Mouse (Mus musculus) liver, adult (tissue): Measurements from ENCODE around the gene Grip1.
A peak's percentile ranks its signal among the peaks of the same experiment; 100 is the strongest.

ENCODE experiments used
- GATA4 ChIP-seq: IDR thresholded peaks from 2 replicates; pipeline ENCODE4 v1.6.1; 2014; ENCODE audit warnings: mild to moderate bottlenecking, low read length; ENCODE audit not compliant: insufficient replicate concordance

Grip1 gene

DNA sequence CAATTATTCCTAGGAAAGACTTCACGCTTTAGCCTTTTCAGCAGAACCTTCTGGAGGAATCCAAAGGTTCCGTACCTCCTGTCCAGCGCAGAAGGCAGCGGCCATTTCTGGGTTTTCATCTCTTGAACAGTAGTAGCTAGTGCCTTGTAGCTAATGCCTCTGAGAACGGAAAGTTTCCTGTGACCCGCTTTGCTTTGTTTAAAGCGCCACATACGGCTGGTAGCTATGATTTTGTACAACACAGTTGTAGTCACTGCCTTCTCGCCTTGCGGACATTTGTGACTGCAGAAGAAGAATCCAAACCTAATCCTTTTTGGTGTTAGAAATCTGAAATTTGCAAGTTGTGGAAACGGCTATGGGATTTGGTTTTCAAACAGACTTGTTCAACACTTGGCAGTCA lies 68.1 kb downstream of the Grip1 start:
- no peak for TF ChIP-seq GATA4

DNA sequence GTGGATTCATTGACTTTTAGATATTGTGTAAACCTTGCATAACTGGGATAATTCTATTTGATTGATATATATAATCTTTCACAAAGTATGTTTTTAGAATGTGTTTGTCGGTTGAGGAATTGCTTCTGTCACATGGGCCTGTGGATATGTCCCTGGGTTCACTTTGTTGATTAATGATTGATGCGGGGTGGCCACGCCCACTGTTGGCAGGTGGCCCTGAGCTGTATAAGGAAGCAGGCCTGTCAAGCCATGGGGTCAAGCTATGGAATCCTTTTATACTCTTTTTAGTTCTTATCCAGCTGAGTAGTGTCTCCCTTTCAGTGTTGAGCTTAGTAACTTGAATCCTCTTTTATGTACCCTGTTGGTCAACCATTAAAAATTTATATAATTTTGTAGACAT lies 72.1 kb downstream of the Grip1 start:
- TF ChIP-seq GATA4 = no peak

DNA sequence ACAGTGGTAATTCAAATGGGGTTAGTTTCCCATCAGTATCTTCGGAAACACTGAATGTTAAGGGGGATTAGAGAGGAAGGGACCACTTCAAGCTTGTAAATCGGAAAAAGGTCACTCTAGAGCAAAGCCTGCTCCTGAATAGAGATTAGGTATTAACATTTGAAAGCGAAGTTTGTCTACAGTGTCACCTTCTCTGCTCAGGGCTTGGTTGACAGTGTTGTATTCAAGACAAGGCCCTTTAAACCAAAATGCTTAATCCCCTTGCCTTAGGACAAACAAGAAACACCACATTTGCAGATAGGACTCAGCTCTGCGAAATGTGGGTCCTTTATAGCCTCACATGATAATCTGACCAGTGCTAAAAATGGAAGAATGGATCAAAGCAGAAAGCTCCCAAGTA lies 81.2 kb downstream of the Grip1 start:
- no peak for TF ChIP-seq GATA4

DNA sequence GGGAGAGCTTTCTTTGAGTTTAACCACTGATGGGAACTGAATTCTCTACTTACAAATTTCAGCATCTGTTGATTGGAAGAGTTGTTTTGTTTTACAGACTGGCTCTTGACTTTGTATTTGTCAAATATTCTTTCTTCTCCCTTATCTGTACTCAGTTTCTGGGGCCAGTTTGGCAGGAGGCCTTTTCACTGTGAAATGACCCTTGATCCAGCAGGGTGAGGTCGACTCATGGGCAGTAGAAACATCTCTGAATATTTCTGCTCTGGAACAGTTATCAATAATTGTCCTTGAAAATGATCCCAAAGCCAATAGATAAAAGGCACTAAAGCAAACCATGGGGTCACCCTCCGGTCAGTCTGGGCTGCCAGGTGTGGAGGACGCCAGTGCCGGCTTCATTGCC lies 88.0 kb downstream of the Grip1 start:
- TF ChIP-seq GATA4 = peak; percentile 69; the same call in 1 of the 2 replicates

DNA sequence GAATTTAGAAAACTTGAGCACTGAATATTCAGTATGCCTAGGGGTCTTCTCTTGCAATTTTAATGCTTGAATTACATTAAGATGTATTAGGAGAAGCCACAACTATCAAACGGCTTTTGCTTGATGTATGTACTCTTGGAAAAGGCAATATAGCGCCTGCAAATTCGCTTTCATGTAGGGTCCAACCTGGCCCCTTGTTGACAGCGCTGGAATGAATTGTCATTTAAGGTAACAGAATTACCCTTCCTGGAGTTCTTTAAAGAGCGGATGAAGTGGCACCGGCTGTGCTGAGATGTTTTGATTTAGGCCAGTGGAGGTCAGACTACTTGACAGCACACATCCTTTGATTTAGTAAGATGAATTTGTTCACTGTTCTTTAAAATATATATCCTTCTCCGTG lies 90.1 kb downstream of the Grip1 start:
- TF ChIP-seq GATA4 = no peak

DNA sequence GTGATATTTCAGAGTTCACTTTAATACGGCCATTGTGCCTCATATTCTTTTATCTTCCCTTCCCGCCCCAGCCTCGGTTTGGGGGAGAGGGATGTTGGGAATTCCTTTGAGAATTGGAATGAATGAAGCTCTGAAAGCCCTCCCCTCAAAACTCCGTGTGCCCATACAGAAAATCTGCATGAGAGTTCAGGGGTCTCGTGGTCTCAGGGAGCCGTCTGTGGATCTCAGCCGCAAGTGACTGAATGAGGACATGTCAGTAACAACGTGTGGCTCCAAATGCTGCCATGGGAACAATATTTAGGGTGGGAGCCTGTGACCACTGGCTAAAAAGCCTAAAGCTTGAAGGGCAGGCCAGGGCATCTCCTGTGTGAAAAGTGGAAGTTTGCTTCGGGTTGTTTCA lies 91.1 kb downstream of the Grip1 start:
- TF ChIP-seq GATA4 = no peak

DNA sequence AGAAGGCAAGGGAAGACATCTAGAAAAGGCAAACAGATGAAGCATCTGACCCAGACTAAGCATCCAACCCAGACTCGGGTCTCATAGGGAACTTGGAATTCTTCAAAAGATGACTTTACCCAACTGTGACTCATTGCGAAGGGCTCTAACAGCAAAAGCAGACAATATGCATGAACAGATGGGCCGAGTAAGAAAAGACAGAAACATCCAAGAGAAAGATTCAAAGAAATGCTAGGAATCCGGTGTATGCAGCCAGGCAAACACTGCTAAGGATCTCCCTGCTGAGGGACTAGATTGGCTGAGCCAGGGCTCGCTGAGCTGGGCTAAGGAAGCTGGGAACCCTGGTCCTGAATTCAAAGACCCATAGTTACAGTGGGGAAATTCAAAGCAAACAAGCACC lies 94.2 kb downstream of the Grip1 start:
- no peak for TF ChIP-seq GATA4

DNA sequence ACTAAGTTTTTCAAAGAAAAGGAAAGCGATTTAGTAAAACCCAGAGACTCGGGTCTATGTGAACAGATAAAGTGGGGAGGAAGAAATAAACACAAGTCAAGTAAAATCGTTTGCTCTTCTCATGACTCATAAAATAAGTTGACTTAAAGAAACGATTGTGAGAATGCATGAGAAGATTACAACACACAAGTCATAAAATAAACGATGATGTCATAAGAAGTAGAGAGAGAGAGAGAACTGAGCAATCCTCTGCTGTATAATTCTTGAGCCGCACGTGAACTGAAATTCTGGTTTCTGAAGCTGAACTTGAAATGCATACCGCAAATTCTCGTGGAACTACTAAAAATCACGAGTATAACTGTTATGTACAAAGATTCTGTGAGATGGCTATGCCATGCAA lies 95.1 kb downstream of the Grip1 start:
- TF ChIP-seq GATA4 = no peak

DNA sequence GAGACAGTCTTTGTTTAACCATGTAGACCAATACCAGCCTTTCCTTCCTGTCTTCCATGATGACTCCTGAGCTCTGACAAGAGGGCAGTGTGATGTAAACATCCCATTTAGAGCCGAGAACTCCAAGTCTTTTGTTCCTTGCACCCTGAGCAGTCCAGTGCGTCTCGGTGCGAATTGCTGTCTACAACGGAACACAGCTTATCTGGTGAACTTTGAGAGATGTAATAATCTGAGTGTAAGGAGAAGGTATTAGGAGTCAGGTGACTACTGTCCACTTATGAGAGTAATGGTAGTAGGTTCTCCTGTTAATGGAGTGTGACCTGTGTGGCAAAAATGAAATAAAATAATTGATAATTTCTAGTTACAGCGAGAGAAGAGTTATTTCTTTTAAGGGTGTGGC lies 97.0 kb downstream of the Grip1 start:
- TF ChIP-seq GATA4 = no peak

DNA sequence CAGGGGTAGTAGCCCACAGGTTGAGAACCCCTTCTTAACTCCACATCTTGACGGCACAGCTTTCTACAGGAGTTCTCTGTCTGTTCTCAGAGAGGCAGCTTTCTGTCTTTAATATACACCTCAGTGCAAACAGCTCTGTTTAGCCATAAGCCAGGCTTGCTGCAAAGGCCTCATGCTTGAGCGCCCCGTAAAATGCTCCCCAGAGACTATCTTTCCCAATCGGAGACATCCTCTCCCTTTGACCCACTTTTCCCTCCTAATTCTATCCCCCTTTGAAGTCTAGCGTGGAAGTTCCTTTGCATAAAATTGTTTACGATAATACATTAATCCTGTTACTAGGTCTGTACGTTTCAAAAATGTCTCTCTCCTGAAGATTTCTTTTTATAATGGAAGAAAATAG lies 102.7 kb downstream of the Grip1 start:
- TF ChIP-seq GATA4 = no peak

DNA sequence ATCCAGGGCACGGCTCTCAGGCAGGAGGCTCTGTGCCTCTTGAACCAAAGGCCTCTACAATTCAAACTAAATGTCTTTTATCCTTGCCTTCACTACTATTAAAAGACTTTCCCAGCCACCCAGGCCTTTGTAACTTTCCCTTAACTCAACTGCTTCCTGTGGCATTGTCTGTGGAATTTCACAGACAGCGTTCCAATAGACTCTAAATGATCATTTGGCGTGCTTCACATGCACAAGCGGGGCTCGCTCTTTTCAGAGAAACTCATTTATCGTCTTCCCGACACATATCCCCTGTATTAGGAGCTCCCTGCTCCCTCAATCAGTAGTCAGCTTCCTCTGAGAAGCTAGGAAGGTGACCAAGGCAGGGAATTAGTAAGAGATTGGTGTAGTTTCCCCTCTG lies 104.8 kb downstream of the Grip1 start:
- no peak for TF ChIP-seq GATA4

DNA sequence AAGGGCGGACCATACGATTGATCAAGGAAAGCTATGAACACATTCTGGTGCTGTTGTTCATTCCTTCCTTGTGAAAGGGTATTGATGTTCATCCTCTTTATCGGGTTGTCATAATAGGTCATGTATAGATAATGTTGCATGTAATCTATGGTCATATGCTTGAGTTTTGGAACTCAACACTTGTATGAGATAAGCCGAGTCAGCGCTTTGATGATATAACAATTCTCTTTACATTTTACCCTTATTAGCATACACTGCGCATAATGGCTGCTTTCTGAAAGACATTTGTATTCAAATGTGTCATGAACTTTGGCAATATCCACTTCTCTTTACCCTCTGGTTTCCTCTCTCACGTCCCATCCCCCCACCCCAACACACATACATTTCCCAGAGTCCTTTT lies 111.2 kb downstream of the Grip1 start:
- no peak for TF ChIP-seq GATA4

DNA sequence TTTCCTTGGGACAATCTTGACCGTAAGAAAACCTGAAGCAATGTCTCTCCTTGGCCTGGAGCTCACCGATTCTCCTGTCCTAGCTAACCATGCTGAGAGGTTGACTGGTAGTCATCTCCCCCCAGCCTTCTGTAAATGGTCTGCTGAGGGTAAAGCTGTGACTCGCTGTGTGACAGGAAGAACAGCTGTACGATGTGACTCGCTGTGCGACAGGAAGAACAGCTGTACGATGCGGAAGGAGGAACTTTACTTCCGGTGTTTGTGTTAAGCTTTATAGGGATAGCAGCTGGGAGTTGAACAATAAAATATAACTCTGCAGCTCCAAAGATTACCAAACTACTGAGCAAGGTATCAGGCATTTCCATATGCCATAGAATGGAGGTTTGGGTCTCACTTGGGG lies 119.5 kb downstream of the Grip1 start:
- no peak for TF ChIP-seq GATA4

DNA sequence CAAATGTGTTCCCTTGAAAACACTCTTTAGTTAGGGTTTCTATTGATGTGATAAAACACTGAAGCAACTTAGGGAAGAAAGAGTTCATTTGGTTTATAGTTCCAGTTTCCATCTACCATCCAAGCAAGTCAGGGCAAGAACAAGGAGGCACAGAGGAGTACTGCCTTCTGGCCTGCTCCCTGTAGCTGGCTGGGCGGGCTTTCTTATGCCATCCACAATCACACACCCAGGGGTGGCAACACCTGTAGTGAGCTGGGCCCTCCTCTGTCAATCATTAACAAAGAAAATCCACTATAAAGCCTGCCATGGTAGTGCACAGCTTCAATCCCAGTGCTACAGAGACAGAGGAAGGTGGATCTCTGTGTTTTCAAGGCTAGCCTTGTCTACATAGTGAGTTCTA lies 122.2 kb downstream of the Grip1 start:
- no peak for TF ChIP-seq GATA4

DNA sequence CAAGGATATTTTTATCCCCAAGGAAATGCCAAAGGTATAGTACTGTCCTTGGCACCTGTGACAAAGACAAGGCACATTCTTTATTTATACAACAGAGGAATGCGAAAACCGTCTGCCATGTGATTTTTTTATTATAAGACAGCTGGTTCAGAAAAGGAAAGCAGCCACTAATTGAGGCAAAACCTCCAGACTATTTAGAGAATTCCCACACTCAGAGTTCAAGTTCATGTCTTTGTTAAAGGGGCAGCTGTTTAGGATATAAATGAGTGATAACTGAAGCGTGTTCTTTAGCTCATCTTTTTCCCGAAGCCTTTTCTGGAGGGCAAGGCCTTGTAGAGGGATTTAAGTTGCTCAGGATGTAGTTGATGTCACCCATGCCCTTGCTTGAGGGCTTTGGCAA lies 126.4 kb downstream of the Grip1 start:
- TF ChIP-seq GATA4 = no peak

DNA sequence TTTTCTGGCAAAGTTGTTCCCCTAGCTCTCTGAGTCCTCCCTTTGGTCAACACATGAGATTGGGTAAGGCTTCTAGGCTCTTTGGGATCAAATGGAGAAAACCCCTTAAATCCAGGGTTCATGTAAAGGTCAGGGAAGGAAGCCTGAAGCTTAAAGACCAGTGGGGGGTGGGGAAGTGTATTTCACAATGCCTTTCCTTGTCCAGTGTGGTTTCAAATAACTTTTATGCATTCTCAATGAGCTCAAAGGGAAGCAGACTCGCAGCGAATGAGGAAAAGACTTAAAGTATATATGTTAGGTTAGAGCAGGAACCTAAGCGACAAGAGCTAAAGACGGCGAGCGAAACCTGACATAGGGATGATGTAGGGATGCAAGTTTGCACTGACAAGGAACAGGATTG lies 131.0 kb downstream of the Grip1 start:
- TF ChIP-seq GATA4 = no peak

DNA sequence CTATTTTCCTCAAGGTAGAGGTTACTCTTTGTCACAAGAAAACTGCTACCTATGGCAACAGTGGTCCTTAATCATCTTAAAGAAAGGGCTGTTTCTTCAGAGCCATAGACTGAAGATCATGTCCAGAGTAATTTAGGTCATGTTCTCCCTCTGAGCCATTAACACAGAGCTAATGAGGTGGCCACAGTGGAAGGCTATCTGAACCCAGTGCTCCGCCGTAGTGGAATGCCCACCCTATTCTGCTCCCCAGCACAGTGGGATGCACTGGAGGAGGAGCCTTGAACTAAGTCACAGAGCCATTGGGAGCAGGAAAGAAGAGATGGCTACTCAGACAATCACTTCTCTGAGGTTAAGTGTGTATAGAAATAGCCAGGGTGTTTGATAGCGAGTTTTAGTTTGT lies 133.3 kb downstream of the Grip1 start:
- no peak for TF ChIP-seq GATA4

DNA sequence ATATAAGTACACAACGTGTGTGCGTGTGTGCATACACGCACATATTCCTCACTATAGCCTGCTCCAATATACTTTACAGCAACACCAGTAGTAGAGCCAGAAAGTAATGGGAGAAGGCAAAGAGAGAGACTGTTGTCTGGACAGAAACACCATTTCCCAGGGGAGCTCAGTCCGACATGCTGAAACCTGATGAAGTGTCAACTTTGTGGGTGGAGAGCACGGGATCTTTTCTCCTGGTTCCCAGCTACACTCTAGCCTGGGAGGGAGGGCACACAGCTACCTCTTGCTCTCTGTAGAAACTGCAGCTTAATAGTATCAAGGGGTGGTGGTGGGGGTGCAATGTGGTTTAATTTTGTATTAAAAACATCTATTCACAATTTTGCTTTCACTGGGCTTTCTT lies 143.2 kb downstream of the Grip1 start:
- TF ChIP-seq GATA4 = no peak
